Mouse (Mus musculus) olfactory bulb, adult 2 months (tissue): ENCODE measurements around the gene Agfg1.

Experiments used
- CTCF ChIP-seq: fragments of 200-500 bp; IDR thresholded peaks from 2 replicates; pipeline ENCODE4 v1.5.1; 2012; ENCODE audit warnings: low read depth, mild to moderate bottlenecking, low read length, moderate library complexity; ENCODE audit not compliant: insufficient read depth
- POLR2A ChIP-seq: fragments of 200-500 bp; IDR thresholded peaks from 2 replicates; pipeline ENCODE4 v1.6.1; 2012; ENCODE audit warnings: mild to moderate bottlenecking, low read depth, low read length, moderate library complexity; ENCODE audit not compliant: insufficient read depth

DNA sequence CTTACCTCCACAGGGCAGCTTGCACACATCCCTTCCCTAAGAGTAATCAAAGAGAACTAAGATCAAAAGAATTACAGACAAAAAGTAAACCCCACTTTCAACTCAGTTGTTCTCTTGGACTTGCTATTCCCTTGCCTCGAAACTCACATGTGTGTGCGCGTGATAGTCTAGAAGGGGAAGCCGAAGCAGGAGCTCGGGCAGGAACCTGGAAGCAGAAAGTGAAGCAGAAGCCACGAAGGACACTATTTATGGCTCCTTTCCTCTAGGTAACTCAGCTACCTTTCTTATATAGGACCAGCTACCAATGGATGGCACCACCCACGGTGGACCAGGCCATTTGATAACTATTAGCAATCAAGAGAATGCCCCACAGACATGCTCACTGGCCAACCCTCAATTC is 13.5 kb upstream of the Agfg1 start:
- TF ChIP-seq CTCF (no peak), POLR2A (no peak)
